Mouse (Mus musculus): ENCODE measurements at regions not wholly inside any gene's neighbourhood (a gene's known extent, or its start where the extent isn't known, plus 50 kb on each side); places are given as distances from the start of the nearest gene placed in this dataset.

DNA sequence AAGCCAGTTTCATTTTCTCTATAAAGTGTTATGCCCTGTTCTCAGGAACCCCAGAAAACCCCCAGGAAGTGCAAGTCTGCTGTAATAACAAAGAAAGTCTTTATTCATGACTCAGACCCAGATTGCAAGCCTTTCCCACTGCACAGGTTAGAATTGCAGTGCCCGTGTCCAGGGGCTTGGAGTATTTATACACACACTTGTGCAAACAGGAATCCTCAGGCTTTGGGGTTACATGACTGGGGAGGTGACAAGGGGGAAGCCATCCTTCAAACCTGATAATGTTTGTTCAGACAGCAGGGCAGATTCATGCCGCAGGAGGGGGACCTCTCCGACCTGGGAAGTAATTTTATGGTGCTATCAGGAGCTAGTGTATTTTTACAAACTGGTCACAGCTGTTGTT lies 198.0 kb downstream of the Tex13c3 start:
- no peak for TF ChIP-seq EP300 (optimal IDR thresholded peaks at IDR 0.05)
- TF ChIP-seq CTCF (IDR thresholded peaks at IDR 0.05; ENCODE audit: low read depth): no peak

Measured in stomach, postnatal 0 days (tissue).